Mouse (Mus musculus): ENCODE measurements at regions not wholly inside any gene's neighbourhood (a gene's known extent, or its start where the extent isn't known, plus 50 kb on each side); places are given as distances from the start of the nearest gene placed in this dataset.

- DNase-seq (ENCODE audit: low spot score): no peak
- Histone ChIP-seq H3K4me3 (ENCODE audit: low read depth, low read length) (no peak overlapping the region), H3K27me3 (ENCODE audit: insufficient read depth, low read length) (no peaks in the 10 kb centered on the region), H3K36me3 (replicated peaks) (no peaks in the 10 kb centered on the region), H3K4me1 (ENCODE audit: insufficient read depth, low read depth, low read length) (no peaks in the 10 kb centered on the region), H3K9me3 (replicated peaks) (peaks cover 20% of the 10 kb centered on the region)
- ATAC-seq (ENCODE audit: extremely low read depth, insufficient number of reproducible peaks, low FRiP score, poor library complexity, severe bottlenecking): no peak
- TF ChIP-seq GATA2 (IDR thresholded peaks at IDR 0.05; ENCODE audit: borderline replicate concordance, low read depth, low read length) (no peak), GATA1 (IDR thresholded peaks at IDR 0.05; ENCODE audit: borderline replicate concordance, low read length) (no peak), POLR2AphosphoS5 (IDR thresholded peaks at IDR 0.05; ENCODE audit: insufficient replicate concordance, low read depth, low read length) (no peak), CTCF (IDR thresholded peaks at IDR 0.05; ENCODE audit: low read depth, low read length) (no peak), TAL1 (conservative IDR thresholded peaks at IDR 0.05; ENCODE audit: low read depth, low read length) (no peak)
These were observed 55.7 kb downstream of the Plk2 start for GRCm38 (mm10) chr13:110450526-110450925.

DNA sequence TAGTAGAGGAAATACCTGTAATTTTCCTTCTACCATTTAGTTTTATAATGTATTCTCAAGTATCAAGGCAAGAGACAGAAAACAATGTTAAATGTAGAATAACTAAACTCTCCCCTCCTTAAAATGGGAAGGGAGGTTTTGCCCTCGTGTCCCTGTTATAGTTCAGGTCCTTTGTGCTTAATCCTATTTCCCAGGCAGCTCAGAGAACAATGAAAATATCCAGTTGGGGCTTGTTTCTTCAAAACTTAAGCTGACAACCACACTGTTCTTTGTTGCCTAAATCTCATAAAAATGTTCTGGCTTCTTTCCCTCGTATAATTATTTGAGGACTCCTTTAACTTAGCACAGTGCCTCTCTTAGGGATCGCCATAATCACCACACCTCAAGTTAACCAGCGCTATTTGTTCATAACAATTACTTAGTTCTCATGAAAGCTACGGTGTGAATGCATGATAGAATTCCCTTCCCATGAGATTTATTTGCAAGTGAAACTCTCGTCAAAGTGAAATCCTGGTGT, 57.2 kb downstream of the Plk2 start:
- TF ChIP-seq TAL1 (conservative IDR thresholded peaks at IDR 0.05; ENCODE audit: low read depth, low read length) (no peak), POLR2AphosphoS5 (IDR thresholded peaks at IDR 0.05; ENCODE audit: insufficient replicate concordance, low read depth, low read length) (no peak), CTCF (IDR thresholded peaks at IDR 0.05; ENCODE audit: low read depth, low read length) (no peak), GATA1 (IDR thresholded peaks at IDR 0.05; ENCODE audit: borderline replicate concordance, low read length) (no peak), GATA2 (IDR thresholded peaks at IDR 0.05; ENCODE audit: borderline replicate concordance, low read depth, low read length) (no peak)
- no peak for ATAC-seq (ENCODE audit: extremely low read depth, insufficient number of reproducible peaks, low FRiP score, poor library complexity, severe bottlenecking)
- no peak for DNase-seq (ENCODE audit: low spot score)
- no peaks in the 10 kb centered on the region for H3K36me3 ChIP-seq (replicated peaks)
- H3K4me3 ChIP-seq (ENCODE audit: low read depth, low read length): no peak overlapping the region
- peaks cover 18% of the 10 kb centered on the region for H3K9me3 ChIP-seq (replicated peaks)
- no peaks in the 10 kb centered on the region for H3K4me1 ChIP-seq (ENCODE audit: insufficient read depth, low read depth, low read length)
- no peaks in the 10 kb centered on the region for H3K27me3 ChIP-seq (ENCODE audit: insufficient read depth, low read length)

GRCm38 (mm10) chr13:110455085-110455484, 60.2 kb downstream of the Plk2 start:
- Histone ChIP-seq H3K27me3 (ENCODE audit: insufficient read depth, low read length) (no peaks in the 10 kb centered on the region), H3K4me1 (ENCODE audit: insufficient read depth, low read depth, low read length) (no peaks in the 10 kb centered on the region), H3K9me3 (replicated peaks) (peaks cover 16% of the 10 kb centered on the region), H3K36me3 (replicated peaks) (no peaks in the 10 kb centered on the region), H3K4me3 (ENCODE audit: low read depth, low read length) (no peak overlapping the region)
- ATAC-seq (ENCODE audit: extremely low read depth, insufficient number of reproducible peaks, low FRiP score, poor library complexity, severe bottlenecking): no peak
- TF ChIP-seq GATA1 (IDR thresholded peaks at IDR 0.05; ENCODE audit: borderline replicate concordance, low read length) (no peak), GATA2 (IDR thresholded peaks at IDR 0.05; ENCODE audit: borderline replicate concordance, low read depth, low read length) (no peak), POLR2AphosphoS5 (IDR thresholded peaks at IDR 0.05; ENCODE audit: insufficient replicate concordance, low read depth, low read length) (no peak), CTCF (IDR thresholded peaks at IDR 0.05; ENCODE audit: low read depth, low read length) (no peak), TAL1 (conservative IDR thresholded peaks at IDR 0.05; ENCODE audit: low read depth, low read length) (no peak)
- DNase-seq (ENCODE audit: low spot score): no peak

- Histone ChIP-seq H3K36me3 (replicated peaks) (no peaks in the 10 kb centered on the region), H3K27me3 (ENCODE audit: insufficient read depth, low read length) (no peaks in the 10 kb centered on the region), H3K4me1 (ENCODE audit: insufficient read depth, low read depth, low read length) (no peaks in the 10 kb centered on the region), H3K4me3 (ENCODE audit: low read depth, low read length) (no peak overlapping the region), H3K9me3 (replicated peaks) (peaks cover 16% of the 10 kb centered on the region)
- TF ChIP-seq GATA1 (IDR thresholded peaks at IDR 0.05; ENCODE audit: borderline replicate concordance, low read length) (no peak), POLR2AphosphoS5 (IDR thresholded peaks at IDR 0.05; ENCODE audit: insufficient replicate concordance, low read depth, low read length) (no peak), CTCF (IDR thresholded peaks at IDR 0.05; ENCODE audit: low read depth, low read length) (no peak), TAL1 (conservative IDR thresholded peaks at IDR 0.05; ENCODE audit: low read depth, low read length) (no peak), GATA2 (IDR thresholded peaks at IDR 0.05; ENCODE audit: borderline replicate concordance, low read depth, low read length) (no peak)
- ATAC-seq (ENCODE audit: extremely low read depth, insufficient number of reproducible peaks, low FRiP score, poor library complexity, severe bottlenecking): no peak
- no peak for DNase-seq (ENCODE audit: low spot score)
These were observed 60.8 kb downstream of the Plk2 start for GRCm38 (mm10) chr13:110455569-110456196.

DNA sequence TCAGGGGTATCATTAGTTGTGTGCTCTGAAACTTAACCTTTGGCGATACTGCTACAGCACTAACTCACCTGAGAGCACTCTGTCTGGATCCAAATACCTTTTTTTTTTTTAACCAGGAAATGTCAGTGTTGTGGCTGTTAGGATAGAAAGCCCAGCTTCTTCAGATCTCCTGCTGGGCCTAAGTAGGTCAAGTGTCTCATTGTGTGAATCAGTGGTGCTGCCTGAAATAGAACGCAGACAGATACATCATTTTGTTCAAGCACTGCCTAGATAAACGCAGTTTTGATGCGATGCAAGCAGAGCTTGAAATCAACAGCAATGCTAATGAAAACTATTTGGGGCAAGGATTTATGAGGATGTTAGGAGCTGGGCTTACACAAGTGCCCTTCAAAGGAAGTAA, 63.9 kb downstream of the Plk2 start:
- no peaks in the 10 kb centered on the region for H3K4me1 ChIP-seq (ENCODE audit: insufficient read depth, low read depth, low read length)
- no peaks in the 10 kb centered on the region for H3K27me3 ChIP-seq (ENCODE audit: insufficient read depth, low read length)
- H3K36me3 ChIP-seq (replicated peaks): no peaks in the 10 kb centered on the region
- H3K9me3 ChIP-seq (replicated peaks): peaks cover 18% of the 10 kb centered on the region
- ATAC-seq (ENCODE audit: extremely low read depth, insufficient number of reproducible peaks, low FRiP score, poor library complexity, severe bottlenecking) (no peak), DNase-seq (ENCODE audit: low spot score) (no peak)
- no peak overlapping the region for H3K4me3 ChIP-seq (ENCODE audit: low read depth, low read length)
- TF ChIP-seq GATA1 (IDR thresholded peaks at IDR 0.05; ENCODE audit: borderline replicate concordance, low read length): no peak
- no peak for TF ChIP-seq TAL1 (conservative IDR thresholded peaks at IDR 0.05; ENCODE audit: low read depth, low read length)
- no peak for TF ChIP-seq GATA2 (IDR thresholded peaks at IDR 0.05; ENCODE audit: borderline replicate concordance, low read depth, low read length)

DNA sequence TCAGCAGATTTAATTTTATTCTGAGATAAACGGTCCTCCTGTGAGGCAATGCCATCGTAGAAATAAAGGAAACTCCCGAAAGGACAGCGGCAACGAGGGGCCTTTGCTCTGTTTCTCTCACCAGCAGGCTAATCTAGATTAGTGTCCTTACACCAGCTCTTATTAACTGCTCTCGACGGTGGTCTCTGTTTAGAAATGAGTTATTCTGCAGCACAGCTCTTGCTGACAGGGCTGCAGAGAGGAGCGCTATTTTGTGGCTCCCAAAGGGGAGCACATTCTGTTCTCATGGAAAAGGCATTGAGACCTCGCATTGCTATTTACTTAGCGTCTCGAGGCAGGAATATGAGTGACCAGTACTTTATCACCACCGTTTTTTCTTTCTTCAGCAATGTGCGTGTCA, 66.7 kb downstream of the Plk2 start:
- Histone ChIP-seq H3K4me3 (ENCODE audit: low read depth, low read length) (no peak overlapping the region), H3K36me3 (replicated peaks) (no peaks in the 10 kb centered on the region), H3K27me3 (ENCODE audit: insufficient read depth, low read length) (no peaks in the 10 kb centered on the region), H3K4me1 (ENCODE audit: insufficient read depth, low read depth, low read length) (no peaks in the 10 kb centered on the region), H3K9me3 (replicated peaks) (peaks cover 23% of the 10 kb centered on the region)
- DNase-seq (ENCODE audit: low spot score) (no peak), ATAC-seq (ENCODE audit: extremely low read depth, insufficient number of reproducible peaks, low FRiP score, poor library complexity, severe bottlenecking) (no peak)
- TF ChIP-seq CTCF (IDR thresholded peaks at IDR 0.05; ENCODE audit: low read depth, low read length) (no peak), GATA1 (IDR thresholded peaks at IDR 0.05; ENCODE audit: borderline replicate concordance, low read length) (no peak), TAL1 (conservative IDR thresholded peaks at IDR 0.05; ENCODE audit: low read depth, low read length) (no peak), GATA2 (IDR thresholded peaks at IDR 0.05; ENCODE audit: borderline replicate concordance, low read depth, low read length) (no peak), POLR2AphosphoS5 (IDR thresholded peaks at IDR 0.05; ENCODE audit: insufficient replicate concordance, low read depth, low read length) (no peak)

Data from G1E (cell line).